Mouse (Mus musculus) hindbrain, embryonic 11.5 days (tissue): ENCODE measurements around the gene Nfib. TPM values are rescaled to one million over a fixed set of nuclear protein-coding genes. Genes with fewer than 3 reads are reported as not detected.

Source experiments
- ATAC-seq: fragments of 200-750 bp; cut with Nextera tagmentation; 2 replicates; pipeline ENCODE4 v1.8.0; 2017; ENCODE audit warnings: mild to moderate bottlenecking, moderate TSS enrichment, moderate library complexity; ENCODE audit not compliant: low FRiP score
- DNase-seq: peaks from one replicate; pipeline ENCODE4 v3.0.0-alpha.2; 2015; ENCODE audit warnings: low spot score
- H3K27ac ChIP-seq: fragments of 300-500 bp; sonication (generic); 2 replicates; pipeline ENCODE4 v1.5.1; 2014; ENCODE audit warnings: mild to moderate bottlenecking, low read depth, low read length
- H3K27me3 ChIP-seq: fragments of 300-500 bp; sonication (generic); 2 replicates; pipeline ENCODE4 v1.6.1; 2014; ENCODE audit warnings: mild to moderate bottlenecking, low read length, moderate library complexity, mixed read lengths; ENCODE audit not compliant: control insufficient read depth, insufficient read depth
- H3K36me3 ChIP-seq: fragments of 300-500 bp; sonication (generic); 2 replicates; pipeline ENCODE4 v1.6.1; 2014; ENCODE audit warnings: mild to moderate bottlenecking, low read length, moderate library complexity, mixed read lengths; ENCODE audit not compliant: control insufficient read depth, insufficient read depth
- H3K4me1 ChIP-seq: fragments of 300-500 bp; sonication (generic); replicated peaks from 2 replicates; pipeline ENCODE4 v1.6.1; 2014; ENCODE audit warnings: low read length, mixed read lengths; ENCODE audit not compliant: control insufficient read depth, insufficient read depth
- H3K4me2 ChIP-seq: fragments of 300-500 bp; sonication (generic); replicated peaks from 2 replicates; pipeline ENCODE4 v1.6.1; 2014; ENCODE audit warnings: mild to moderate bottlenecking, low read depth, low read length
- H3K4me3 ChIP-seq: fragments of 300-500 bp; sonication (generic); 2 replicates; pipeline ENCODE4 v1.5.1; 2014; ENCODE audit warnings: low read depth, low read length
- H3K9ac ChIP-seq: fragments of 300-500 bp; sonication (generic); 2 replicates; pipeline ENCODE4 v1.6.1; 2014; ENCODE audit warnings: low read depth, low read length
- H3K9me3 ChIP-seq: fragments of 300-500 bp; sonication (generic); 2 replicates; pipeline ENCODE4 v1.6.1; 2016; ENCODE audit warnings: low read length; ENCODE audit not compliant: control insufficient read depth
- WGBS: fragments of 180-500 bp; shearing (Covaris S2); extraction: QIAGEN DNeasy Blood & Tissue Kit; methylation state at CpG from one replicate; pipeline ENCODE4 v1.1.7; 2014; 5-methylcytosine and 5-hydroxymethylcytosine counted together
- polyA plus RNA-seq: library from polyadenylated mRNA; unstranded; fragments of >200 nt; fragmentation: Nextera tagmentation; extraction: Ambion mirVana; gene quantifications from 2 replicates; pipeline ENCODE4 v1.2.1, GENCODE M21; 2014

Nfib gene
- polyA plus RNA-seq, 1 experiment from 2014 or later = 38.6 TPM

DNA sequence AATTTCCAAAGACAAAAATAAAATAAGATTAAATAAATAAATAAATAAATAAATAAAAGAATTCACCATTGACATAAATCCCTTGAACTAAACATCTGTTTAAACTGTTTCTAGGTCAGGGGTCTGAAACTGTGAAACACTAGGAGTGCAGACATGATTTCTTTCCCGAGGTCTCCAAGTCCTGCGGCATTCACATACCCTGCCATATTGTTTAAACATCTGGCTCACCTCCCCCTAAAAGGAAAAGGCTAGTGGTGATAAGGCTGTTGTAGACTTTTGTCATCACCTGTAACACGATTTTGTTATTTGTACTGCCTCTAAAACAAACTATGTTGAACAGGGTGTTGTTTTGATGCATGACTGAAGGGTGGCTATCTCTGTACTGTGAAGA is 249.2 kb downstream of the Nfib start:
- Histone ChIP-seq H3K9me3 (no peaks in the 10 kb centered on the region), H3K9ac (no peak overlapping the region), H3K4me1 (no peaks in the 10 kb centered on the region), H3K36me3 (no peaks in the 10 kb centered on the region), H3K4me3 (no peak overlapping the region), H3K4me2 (no peak overlapping the region), H3K27me3 (no peaks in the 10 kb centered on the region), H3K27ac (no peak overlapping the region)
- DNase-seq (no peak), ATAC-seq (no peak)
- 71% methylated on average over 3 of the region's 3 CpGs for WGBS

DNA sequence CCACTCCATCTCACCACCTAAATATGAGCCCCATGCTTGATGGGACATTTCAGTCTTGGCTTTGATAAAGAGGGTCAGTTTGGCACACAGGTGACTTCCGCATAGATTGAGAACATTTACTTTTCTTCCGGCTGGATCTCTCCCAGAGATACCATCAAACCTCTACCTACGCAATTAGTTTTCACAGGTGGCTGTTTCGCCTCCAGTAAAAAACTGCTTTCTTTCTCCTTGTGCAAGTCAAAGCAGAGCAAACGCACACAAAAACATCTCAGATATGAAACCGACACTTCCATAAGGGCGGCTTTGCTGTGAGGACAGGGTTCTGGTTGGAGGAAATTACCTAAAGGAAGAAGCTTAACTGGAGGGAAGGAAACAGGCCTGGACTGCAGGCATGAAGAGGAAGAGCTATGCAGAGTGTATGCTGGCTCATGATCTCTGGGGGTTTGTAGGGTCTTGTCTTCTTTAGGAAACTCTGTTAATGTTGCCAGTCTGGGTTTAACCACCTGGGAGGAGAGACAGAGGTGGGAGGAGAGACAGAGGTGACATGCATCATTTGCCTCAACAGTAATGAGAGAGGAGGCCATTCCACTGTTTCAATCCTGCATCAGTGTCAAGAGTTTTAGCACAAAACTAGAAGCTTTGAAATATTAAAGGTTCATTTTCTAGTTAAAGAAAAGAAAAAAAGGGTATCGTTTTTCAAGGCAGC is 249.8 kb downstream of the Nfib start:
- H3K4me2 ChIP-seq = no peak overlapping the region
- H3K27me3 ChIP-seq = no peaks in the 10 kb centered on the region
- no peaks in the 10 kb centered on the region for H3K36me3 ChIP-seq
- H3K4me1 ChIP-seq = no peaks in the 10 kb centered on the region
- 92% methylated on average over 8 of the region's 8 CpGs for WGBS
- no peak overlapping the region for H3K9ac ChIP-seq
- no peak overlapping the region for H3K4me3 ChIP-seq
- no peak for ATAC-seq
- DNase-seq = no peak
- no peak overlapping the region for H3K27ac ChIP-seq
- no peaks in the 10 kb centered on the region for H3K9me3 ChIP-seq

DNA sequence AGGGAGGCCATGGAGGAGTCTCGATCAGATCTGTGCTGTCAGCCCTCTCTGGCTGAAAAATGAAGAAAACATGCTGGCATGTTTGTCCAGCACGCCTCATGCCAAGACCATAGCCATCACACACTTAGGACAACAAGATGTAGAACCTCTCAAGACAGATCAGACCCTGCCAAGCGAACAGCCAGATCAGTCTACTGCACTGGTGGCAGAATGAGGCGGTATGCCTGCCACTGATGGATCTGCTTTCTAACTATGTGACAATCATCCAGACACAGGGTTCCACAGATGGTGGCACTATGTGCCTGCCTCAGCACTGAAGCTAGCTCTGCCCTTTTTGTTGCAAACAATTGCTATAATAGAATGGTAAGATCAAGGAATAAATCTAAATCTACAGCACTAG is 250.6 kb downstream of the Nfib start:
- Histone ChIP-seq H3K9ac (no peak overlapping the region), H3K4me2 (no peak overlapping the region), H3K27ac (no peak overlapping the region), H3K4me1 (no peaks in the 10 kb centered on the region), H3K36me3 (no peaks in the 10 kb centered on the region), H3K4me3 (no peak overlapping the region), H3K9me3 (no peaks in the 10 kb centered on the region), H3K27me3 (no peaks in the 10 kb centered on the region)
- DNase-seq = no peak
- WGBS = 85% methylated on average over 4 of the region's 4 CpGs
- ATAC-seq = no peak

DNA sequence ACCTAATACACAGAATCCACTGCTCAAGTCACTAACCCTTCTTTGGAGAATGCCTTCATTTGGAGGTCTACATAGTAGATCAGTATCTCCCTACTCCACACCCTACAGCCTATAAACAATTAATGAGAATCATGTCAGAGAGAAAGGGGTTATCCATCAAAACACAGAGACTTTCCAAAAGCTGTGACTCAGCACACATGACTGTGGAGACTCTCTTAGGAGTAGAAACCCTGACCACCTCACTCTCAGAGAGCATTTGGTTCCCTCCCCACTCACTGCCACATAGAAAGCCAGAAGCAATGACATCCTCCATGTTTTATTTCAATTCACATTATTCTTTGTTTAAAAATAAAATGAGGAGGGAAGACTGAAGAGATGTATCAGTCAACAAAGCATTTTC is 252.2 kb downstream of the Nfib start:
- Histone ChIP-seq H3K9ac (no peak overlapping the region), H3K36me3 (no peaks in the 10 kb centered on the region), H3K27me3 (no peaks in the 10 kb centered on the region), H3K4me3 (no peak overlapping the region), H3K27ac (no peak overlapping the region), H3K4me2 (no peak overlapping the region), H3K4me1 (no peaks in the 10 kb centered on the region), H3K9me3 (no peaks in the 10 kb centered on the region)
- ATAC-seq = no peak
- no peak for DNase-seq

DNA sequence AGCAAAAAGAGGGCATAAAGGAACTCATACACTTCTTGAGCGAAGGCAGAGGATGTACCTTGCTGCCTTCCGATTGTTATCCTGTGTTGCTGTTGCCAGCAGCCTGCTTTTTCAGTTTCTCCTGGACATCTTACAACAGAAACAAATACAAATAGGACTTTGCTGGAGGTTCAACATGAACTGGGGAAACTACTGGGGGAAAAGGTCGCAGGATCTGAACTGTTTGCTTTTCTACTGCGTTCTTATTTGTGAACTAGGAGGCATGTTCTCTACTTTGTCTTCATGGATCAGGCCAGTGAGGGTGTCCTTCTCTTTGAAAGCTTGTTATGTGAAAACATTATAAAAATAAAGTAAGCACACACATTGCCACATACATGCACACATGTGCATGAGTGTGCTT is 252.6 kb downstream of the Nfib start:
- Histone ChIP-seq H3K27me3 (no peaks in the 10 kb centered on the region), H3K36me3 (no peaks in the 10 kb centered on the region), H3K4me2 (no peak overlapping the region), H3K27ac (no peak overlapping the region), H3K9me3 (no peaks in the 10 kb centered on the region), H3K4me1 (no peaks in the 10 kb centered on the region), H3K4me3 (no peak overlapping the region), H3K9ac (no peak overlapping the region)
- DNase-seq = no peak
- no peak for ATAC-seq
- 94% methylated on average over 4 of the region's 4 CpGs for WGBS

DNA sequence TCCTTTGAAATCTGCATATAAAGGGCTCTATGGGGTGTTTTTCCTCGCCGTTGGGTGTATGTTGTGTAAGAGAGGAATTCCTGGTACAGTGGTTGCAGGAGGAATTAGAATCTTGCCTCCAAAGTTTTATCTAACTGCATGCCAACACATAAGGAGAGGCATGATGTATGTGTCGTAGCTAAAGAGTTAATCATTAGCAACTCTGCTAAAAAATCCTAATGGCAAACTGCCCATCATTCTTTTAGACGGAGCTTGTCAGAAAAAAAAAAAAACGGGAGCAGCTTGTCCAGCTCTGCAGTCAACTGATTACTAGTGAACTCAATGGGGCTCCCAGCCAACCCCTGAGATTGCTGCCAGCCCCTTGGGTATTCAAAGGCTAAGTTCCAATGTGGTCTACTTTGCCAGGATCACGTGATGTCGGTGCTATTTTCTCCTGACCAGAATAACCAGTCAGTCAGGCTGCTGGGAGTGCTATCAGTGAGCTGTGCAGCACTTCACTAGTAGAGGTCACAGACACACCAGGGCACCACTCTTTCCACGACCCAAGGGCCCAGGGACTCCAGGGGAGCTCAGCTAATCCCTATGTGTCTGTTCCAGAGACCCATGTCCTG is 258.4 kb downstream of the Nfib start:
- Histone ChIP-seq H3K27me3 (no peaks in the 10 kb centered on the region), H3K4me2 (no peak overlapping the region), H3K9ac (no peak overlapping the region), H3K4me1 (no peaks in the 10 kb centered on the region), H3K27ac (no peak overlapping the region), H3K36me3 (no peaks in the 10 kb centered on the region), H3K4me3 (no peak overlapping the region), H3K9me3 (no peaks in the 10 kb centered on the region)
- DNase-seq (no peak), ATAC-seq (no peak)
- WGBS = 19% methylated on average over 8 of the region's 8 CpGs

DNA sequence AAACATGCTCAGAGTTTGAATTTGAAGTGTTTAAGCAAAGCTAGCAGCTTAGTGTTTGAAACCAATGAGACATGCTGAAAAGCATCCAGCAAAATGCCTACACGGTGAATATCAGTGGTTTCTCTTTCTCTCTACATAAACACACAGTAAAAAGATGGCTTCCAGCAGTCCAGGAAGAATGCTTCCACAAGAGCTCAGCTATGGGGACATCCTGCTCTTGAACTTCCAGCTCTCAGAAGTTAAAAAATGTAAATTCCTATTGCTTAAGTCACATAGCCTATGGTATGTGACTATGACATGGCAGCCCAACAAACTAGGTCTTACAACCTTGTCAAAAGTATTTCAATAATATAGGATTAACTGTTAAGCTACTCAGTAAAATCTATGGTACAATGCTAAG is 261.5 kb downstream of the Nfib start:
- no peak for ATAC-seq
- WGBS = 87% methylated on average over 1 of the region's 1 CpGs

DNA sequence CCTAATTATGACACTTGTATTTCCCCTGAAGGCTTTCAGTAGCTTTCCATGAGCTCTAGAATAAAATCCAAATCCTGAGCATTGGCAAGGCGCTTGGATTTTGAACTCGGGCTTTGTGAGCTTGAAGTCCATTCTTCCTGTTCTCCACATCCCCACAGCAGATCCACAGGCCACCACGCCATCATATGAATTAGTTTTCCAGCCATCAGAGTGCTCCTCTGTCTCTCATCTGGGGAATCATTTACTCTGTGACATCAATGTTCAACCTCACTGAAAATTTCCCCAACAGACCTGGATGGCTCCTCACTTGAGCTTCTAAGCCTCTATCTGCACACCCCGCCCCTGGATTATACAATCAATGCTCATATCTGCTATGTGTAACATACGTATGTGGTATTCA is 262.1 kb downstream of the Nfib start:
- Histone ChIP-seq H3K4me2 (no peak overlapping the region), H3K27me3 (no peaks in the 10 kb centered on the region), H3K4me3 (no peak overlapping the region), H3K9ac (no peak overlapping the region), H3K36me3 (no peaks in the 10 kb centered on the region), H3K27ac (no peak overlapping the region), H3K9me3 (no peaks in the 10 kb centered on the region), H3K4me1 (no peaks in the 10 kb centered on the region)
- no peak for ATAC-seq
- WGBS = 94% methylated on average over 5 of the region's 5 CpGs
- DNase-seq = no peak

More for the DNA sequence above, 261.5 kb downstream of the Nfib start:
- Histone ChIP-seq H3K9ac (no peak overlapping the region), H3K4me2 (no peak overlapping the region), H3K27me3 (no peaks in the 10 kb centered on the region), H3K4me1 (no peaks in the 10 kb centered on the region), H3K9me3 (no peaks in the 10 kb centered on the region), H3K27ac (no peak overlapping the region), H3K36me3 (no peaks in the 10 kb centered on the region), H3K4me3 (no peak overlapping the region)
- DNase-seq = no peak

DNA sequence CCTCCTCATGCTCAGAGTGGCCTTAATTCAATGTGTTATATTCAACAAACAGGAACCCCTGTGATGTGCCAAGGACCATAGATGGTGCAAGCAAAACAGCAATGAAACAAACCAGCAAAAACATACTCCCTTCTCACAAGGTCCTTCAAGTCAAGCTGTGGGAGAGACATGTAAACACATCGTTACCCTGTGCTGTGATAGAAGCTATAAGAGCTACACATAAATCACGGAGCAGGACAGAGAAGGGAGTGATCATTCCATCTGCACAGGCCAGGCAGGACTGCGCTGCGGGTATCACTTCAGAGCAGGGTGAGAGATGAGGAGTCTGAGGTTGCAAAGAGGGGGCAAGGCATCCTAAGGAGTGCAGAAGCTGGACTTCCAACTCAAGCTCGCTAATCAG is 262.5 kb downstream of the Nfib start:
- Histone ChIP-seq H3K9me3 (no peaks in the 10 kb centered on the region), H3K4me2 (no peak overlapping the region), H3K27ac (no peak overlapping the region), H3K27me3 (no peaks in the 10 kb centered on the region), H3K4me3 (no peak overlapping the region), H3K36me3 (no peaks in the 10 kb centered on the region), H3K9ac (no peak overlapping the region), H3K4me1 (no peaks in the 10 kb centered on the region)
- WGBS = 92% methylated on average over 5 of the region's 5 CpGs
- DNase-seq (no peak), ATAC-seq (no peak)
